Mouse (Mus musculus): ENCODE measurements around the gene Abhd8. TPM values are rescaled to one million over a fixed set of nuclear protein-coding genes. Genes with fewer than 3 reads are reported as not detected.

Abhd8 gene
- polyA plus RNA-seq, 1 experiment from 2014 or later: 182 TPM

DNA sequence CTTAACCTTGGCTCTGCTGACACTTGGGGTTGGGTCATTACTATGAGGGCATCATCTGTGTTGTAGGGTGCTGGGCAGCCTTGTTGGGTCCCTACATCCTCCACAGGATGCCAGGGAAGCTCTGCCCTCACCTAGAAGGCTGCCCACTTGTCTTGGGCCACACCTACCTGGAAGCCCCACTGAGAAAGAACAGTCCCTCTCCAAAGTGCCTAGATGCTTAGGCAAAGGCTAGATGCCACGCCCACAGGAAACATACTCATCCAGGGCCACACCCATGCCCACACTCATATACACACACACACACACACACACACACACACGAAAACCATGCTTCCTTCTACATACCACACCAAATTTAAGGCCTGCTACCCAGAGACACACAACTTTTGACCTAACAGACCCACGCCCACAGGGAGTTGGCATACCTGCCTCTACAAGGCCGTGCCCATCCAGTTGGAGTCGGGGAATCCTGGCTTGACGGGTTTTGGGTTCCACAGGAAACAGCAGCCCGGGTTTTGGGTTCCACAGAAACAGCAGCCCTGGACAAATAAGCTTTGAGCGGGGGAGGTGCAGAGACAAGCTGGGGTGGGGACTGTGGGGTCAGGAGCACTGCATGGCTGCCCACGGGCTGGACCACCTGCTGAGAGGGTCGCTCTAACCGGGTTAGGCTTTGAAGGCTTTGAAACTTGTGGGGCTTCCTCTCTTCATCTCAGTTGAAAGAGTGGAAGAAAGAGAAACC lies 51.8 kb downstream of the Abhd8 start:
- Histone ChIP-seq H3K27ac (ENCODE audit: low read depth, low read length) (no peak overlapping the region), H3K9me3 (ENCODE audit: control insufficient read depth, low read length) (no peaks in the 10 kb centered on the region), H3K27me3 (replicated peaks; ENCODE audit: control insufficient read depth, insufficient read depth, low read length) (no peaks in the 10 kb centered on the region), H3K4me3 (ENCODE audit: low read length) (no peak overlapping the region), H3K36me3 (ENCODE audit: control insufficient read depth, insufficient read depth, low read length) (no peaks in the 10 kb centered on the region), H3K9ac (ENCODE audit: low read depth, low read length) (no peak overlapping the region), H3K4me2 (ENCODE audit: low read length) (no peak overlapping the region), H3K4me1 (ENCODE audit: control insufficient read depth, insufficient read depth, low read depth, low read length) (peaks cover 1% of the 10 kb centered on the region)
- 49% methylated on average over 11 of the region's 11 CpGs for WGBS
- no peak for ATAC-seq

- no peak for ATAC-seq
- Histone ChIP-seq H3K36me3 (ENCODE audit: control insufficient read depth, insufficient read depth, low read length) (no peaks in the 10 kb centered on the region), H3K27ac (ENCODE audit: low read depth, low read length) (no peak overlapping the region), H3K4me2 (ENCODE audit: low read length) (no peak overlapping the region), H3K27me3 (replicated peaks; ENCODE audit: control insufficient read depth, insufficient read depth, low read length) (no peaks in the 10 kb centered on the region), H3K4me1 (ENCODE audit: control insufficient read depth, insufficient read depth, low read depth, low read length) (peaks cover 10% of the 10 kb centered on the region), H3K4me3 (ENCODE audit: low read length) (no peak overlapping the region), H3K9ac (ENCODE audit: low read depth, low read length) (no peak overlapping the region), H3K9me3 (ENCODE audit: control insufficient read depth, low read length) (no peaks in the 10 kb centered on the region)
- WGBS: 92% methylated on average over 4 of the region's 4 CpGs
Observed at GRCm38 (mm10) chr8:71408231-71408630, 55.2 kb downstream of the Abhd8 start.

GRCm38 (mm10) chr8:71407441-71407840 lies 56.0 kb downstream of the Abhd8 start:
- no peaks in the 10 kb centered on the region for H3K9me3 ChIP-seq (ENCODE audit: control insufficient read depth, low read length)
- no peak overlapping the region for H3K27ac ChIP-seq (ENCODE audit: low read depth, low read length)
- no peak for ATAC-seq
- peaks cover 10% of the 10 kb centered on the region for H3K4me1 ChIP-seq (ENCODE audit: control insufficient read depth, insufficient read depth, low read depth, low read length)
- no peaks in the 10 kb centered on the region for H3K27me3 ChIP-seq (replicated peaks; ENCODE audit: control insufficient read depth, insufficient read depth, low read length)
- 92% methylated on average over 14 of the region's 14 CpGs for WGBS
- H3K36me3 ChIP-seq (ENCODE audit: control insufficient read depth, insufficient read depth, low read length): no peaks in the 10 kb centered on the region
- no peak overlapping the region for H3K9ac ChIP-seq (ENCODE audit: low read depth, low read length)
- H3K4me3 ChIP-seq (ENCODE audit: low read length): no peak overlapping the region
- no peak overlapping the region for H3K4me2 ChIP-seq (ENCODE audit: low read length)

Other genes starting within 250 kb of the Abhd8 start
- gene Myo9b, start 190.9 kb downstream of the Abhd8 start, polyA plus RNA-seq (2015; fragmentation: Nextera tagmentation; extraction: Ambion mirVana): 13.1 and 16.7 TPM in 2 replicates
- 72.5 and 73.9 TPM in 2 replicates for gene Haus8, start 190.7 kb downstream of the Abhd8 start, polyA plus RNA-seq (2015; fragmentation: Nextera tagmentation; extraction: Ambion mirVana)
- gene Use1, start 96.8 kb downstream of the Abhd8 start, polyA plus RNA-seq (2015; fragmentation: Nextera tagmentation; extraction: Ambion mirVana): 115 and 120 TPM in 2 replicates
- gene Ocel1, start 92.4 kb downstream of the Abhd8 start, polyA plus RNA-seq (2015; fragmentation: Nextera tagmentation; extraction: Ambion mirVana): 5.5 and 6.3 TPM in 2 replicates
- 20.7 and 23.6 TPM in 2 replicates for gene Nr2f6, start 81.7 kb downstream of the Abhd8 start, polyA plus RNA-seq (2015; fragmentation: Nextera tagmentation; extraction: Ambion mirVana)
- 7.3 and 9.5 TPM in 2 replicates for gene Ushbp1, start 67.9 kb downstream of the Abhd8 start, polyA plus RNA-seq (2015; fragmentation: Nextera tagmentation; extraction: Ambion mirVana)
- gene Babam1, start 66.8 kb downstream of the Abhd8 start, polyA plus RNA-seq (2015; fragmentation: Nextera tagmentation; extraction: Ambion mirVana): 97.3 and 101 TPM in 2 replicates
- 8.8 and 9.8 TPM in 2 replicates for gene Ankle1, start 57.6 kb downstream of the Abhd8 start, polyA plus RNA-seq (2015; fragmentation: Nextera tagmentation; extraction: Ambion mirVana)
- gene Mrpl34, start 1.3 kb upstream of the Abhd8 start, polyA plus RNA-seq (2015; fragmentation: Nextera tagmentation; extraction: Ambion mirVana): 168 and 172 TPM in 2 replicates
- 240 and 247 TPM in 2 replicates for gene Dda1, start 5.5 kb upstream of the Abhd8 start, polyA plus RNA-seq (2015; fragmentation: Nextera tagmentation; extraction: Ambion mirVana)
- gene Ano8, start 22.3 kb upstream of the Abhd8 start, polyA plus RNA-seq (2015; fragmentation: Nextera tagmentation; extraction: Ambion mirVana): 2.3 and 4.5 TPM in 2 replicates
- 14.0 and 14.6 TPM in 2 replicates for gene Gtpbp3, start 24.4 kb upstream of the Abhd8 start, polyA plus RNA-seq (2015; fragmentation: Nextera tagmentation; extraction: Ambion mirVana)
- gene Plvap, start 48.1 kb upstream of the Abhd8 start, polyA plus RNA-seq (2015; fragmentation: Nextera tagmentation; extraction: Ambion mirVana): 12.0 and 12.5 TPM in 2 replicates
- 0.44 and 0.52 TPM in 2 replicates for gene Ccdc194, start 62.1 kb upstream of the Abhd8 start, polyA plus RNA-seq (2015; fragmentation: Nextera tagmentation; extraction: Ambion mirVana)
- gene Bst2, start 73.8 kb upstream of the Abhd8 start, polyA plus RNA-seq (2015; fragmentation: Nextera tagmentation; extraction: Ambion mirVana): 10.4 and 12.3 TPM in 2 replicates
- gene Mvb12a, start 79.3 kb upstream of the Abhd8 start, polyA plus RNA-seq (2015; fragmentation: Nextera tagmentation; extraction: Ambion mirVana): 66.3 and 70.4 TPM in 2 replicates
- 0.09 and 0.19 TPM in 2 replicates for gene Tmem221, start 95.2 kb upstream of the Abhd8 start, polyA plus RNA-seq (2015; fragmentation: Nextera tagmentation; extraction: Ambion mirVana)
- gene Nxnl1, start 102.9 kb upstream of the Abhd8 start, polyA plus RNA-seq (2015; fragmentation: Nextera tagmentation; extraction: Ambion mirVana): not detected in 2 replicates
- gene Slc27a1, start 105.2 kb upstream of the Abhd8 start, polyA plus RNA-seq (2015; fragmentation: Nextera tagmentation; extraction: Ambion mirVana): 102 and 107 TPM in 2 replicates
- gene Pgls, start 128.5 kb upstream of the Abhd8 start, polyA plus RNA-seq (2015; fragmentation: Nextera tagmentation; extraction: Ambion mirVana): 220 and 237 TPM in 2 replicates
- gene Fam129c, start 134.0 kb upstream of the Abhd8 start, polyA plus RNA-seq (2015; fragmentation: Nextera tagmentation; extraction: Ambion mirVana): 6.4 and 7.8 TPM in 2 replicates
- gene Colgalt1, start 147.3 kb upstream of the Abhd8 start, polyA plus RNA-seq (2015; fragmentation: Nextera tagmentation; extraction: Ambion mirVana): 62.1 and 74.1 TPM in 2 replicates
- gene Unc13a, start 208.1 kb upstream of the Abhd8 start, polyA plus RNA-seq (2015; fragmentation: Nextera tagmentation; extraction: Ambion mirVana): 22.4 and 23.1 TPM in 2 replicates
- 7.3 and 8.1 TPM in 2 replicates for gene Jak3, start 212.6 kb upstream of the Abhd8 start, polyA plus RNA-seq (2015; fragmentation: Nextera tagmentation; extraction: Ambion mirVana)
- gene Insl3, start 225.6 kb upstream of the Abhd8 start, polyA plus RNA-seq (2015; fragmentation: Nextera tagmentation; extraction: Ambion mirVana): 1.2 and 1.5 TPM in 2 replicates
- 0.44 and 0.62 TPM in 2 replicates for gene B3gnt3, start 238.1 kb upstream of the Abhd8 start, polyA plus RNA-seq (2015; fragmentation: Nextera tagmentation; extraction: Ambion mirVana)

Data from hindbrain, embryonic 16.5 days (tissue).